Mouse (Mus musculus): ENCODE results near the gene Scube3.

DNA sequence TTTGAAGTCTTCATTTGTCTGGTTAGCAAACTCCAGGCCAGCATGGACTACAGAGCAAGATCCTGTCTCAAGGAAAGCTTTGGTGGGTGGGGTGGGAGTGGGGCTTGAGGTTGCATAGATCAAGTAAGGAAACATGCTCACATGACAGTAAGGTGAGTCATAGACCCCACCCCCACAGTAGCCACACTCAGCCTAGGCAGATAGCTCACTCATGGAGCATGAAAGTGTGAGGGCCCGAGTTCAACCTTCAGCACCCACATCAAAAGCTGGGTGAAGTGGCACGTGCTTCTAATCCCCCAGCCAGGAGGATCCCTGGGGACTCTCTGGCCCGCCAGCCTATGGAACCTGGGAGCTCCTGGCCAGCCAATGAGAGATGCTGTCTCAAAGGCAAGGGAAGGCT is 51.6 kb downstream of the Scube3 start:
- TF ChIP-seq CTCF (IDR thresholded peaks at IDR 0.05; ENCODE audit: borderline replicate concordance, insufficient read depth, low read depth, low read length) = no peak
- no peak for TF ChIP-seq POLR2A (IDR thresholded peaks at IDR 0.05; ENCODE audit: borderline replicate concordance, insufficient read depth, low read length)
